Mouse (Mus musculus) left cerebral cortex, adult 2 months (tissue): ENCODE data around the gene Gbp9. TPM values are rescaled to one million over a fixed set of nuclear protein-coding genes. Genes with fewer than 3 reads are reported as not detected.
A peak's percentile ranks its signal among the peaks of the same experiment; 100 is the strongest.
"Not testable (repeated sequence)": the region's sequence is repeated elsewhere in the genome, so short reads cannot be mapped to it uniquely, and the experiment has no call there.

ENCODE experiments used
- DNase-seq, 2 experiments: peaks; one replicate each; pipeline ENCODE4 v3.0.0; 2021 to 2022; ENCODE audit warnings: low spot score in 2 of 2, mixed read lengths in 1 of 2; ENCODE audit errors: extremely low spot score in 1 of 2
- H3K27ac ChIP-seq: fragments of 200-600 bp; 2 replicates; pipeline ENCODE4 v1.8.1; 2022
- H3K4me3 ChIP-seq: fragments of 200-600 bp; 2 replicates; pipeline ENCODE4 v1.8.1; 2022
- CTCF ChIP-seq: fragments of 200-600 bp; IDR thresholded peaks from 2 replicates; pipeline ENCODE4 v1.8.1; 2022; ENCODE audit warnings: antibody characterized with exemption, mild to moderate bottlenecking, moderate library complexity
- intact Hi-C: fragments of 180-260 bp; cut with DNase I; formaldehyde crosslinking; loops from one replicate; pipeline ENCODE4 v1.15.1; 2025
- long read RNA-seq, 2 experiments: library from polyadenylated mRNA; stranded (forward); transcript quantifications; one replicate each; pipeline ENCODE4 v2.0.0; 2021; ENCODE audit warnings: borderline mapping rate in 2 of 2
- total RNA-seq, 2 experiments: library from RNA; stranded (reverse); gene quantifications; 2 replicates each; pipeline ENCODE4 v1.2.3; 2021

The Gbp9 gene
- 1 to 10 TPM; 3.0 to 3.4 TPM for total RNA-seq
- long read RNA-seq, experiment 1, full-length matches to known transcripts: 2 of 6 reads
- long read RNA-seq, experiment 1, partial matches to known transcripts: 2 of 6 reads
- long read RNA-seq, experiment 1, other reads (novel, unspliced or antisense): 2 of 6 reads
- long read RNA-seq, experiment 2, full-length matches to known transcripts: 1 of 4 reads
- long read RNA-seq, experiment 2, partial matches to known transcripts: 0 of 4 reads
- long read RNA-seq, experiment 2, other reads (novel, unspliced or antisense): 3 of 4 reads

GRCm38 (mm10) chr5:105139409-105140088, at the start of gene Gbp9, which contains the start of the genes Gbp8 and Gbp4:
Gene Gbp9 (minus strand): TSS chr5:105139539.
Gene Gbp8 (minus strand): TSS chr5:105139540.
Gene Gbp4 (minus strand): TSS chr5:105139586.
- H3K27ac ChIP-seq, DNase-seq, intact Hi-C loops: not testable (repeated sequence)

DNA sequence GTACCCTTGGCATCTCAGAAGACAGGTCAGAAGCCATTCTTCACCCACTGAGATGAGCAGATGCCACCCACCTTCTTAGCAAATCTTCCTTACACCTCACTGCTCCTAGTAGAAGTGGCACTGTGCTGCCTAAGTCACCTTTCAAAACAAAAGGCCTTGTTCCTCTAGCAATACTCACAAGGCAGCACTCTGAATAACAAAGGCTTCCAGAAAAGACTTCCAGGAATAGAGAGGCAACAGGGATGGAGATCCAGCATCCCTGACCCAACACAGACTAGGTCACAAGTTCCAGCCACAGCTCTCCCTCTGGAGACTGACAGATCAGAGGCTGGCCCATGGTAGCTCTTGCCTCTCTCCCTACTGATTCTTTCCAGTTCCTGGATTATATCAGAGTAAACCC, 42.1 kb upstream of the Gbp9 start:
- Histone ChIP-seq H3K4me3 (no peak overlapping the region), H3K27ac (no peak overlapping the region)
- DNase-seq: no peak
- TF ChIP-seq CTCF: no peak
- intact Hi-C loops: no loop called here

More at GRCm38 (mm10) chr5:105139409-105140088, at the start of gene Gbp9, which contains the start of the genes Gbp8 and Gbp4:
- not testable (repeated sequence) for H3K4me3 ChIP-seq

GRCm38 (mm10) chr5:105156582-105156981, 17.2 kb upstream of the Gbp9 start:
- intact Hi-C loops: no loop called here

DNA sequence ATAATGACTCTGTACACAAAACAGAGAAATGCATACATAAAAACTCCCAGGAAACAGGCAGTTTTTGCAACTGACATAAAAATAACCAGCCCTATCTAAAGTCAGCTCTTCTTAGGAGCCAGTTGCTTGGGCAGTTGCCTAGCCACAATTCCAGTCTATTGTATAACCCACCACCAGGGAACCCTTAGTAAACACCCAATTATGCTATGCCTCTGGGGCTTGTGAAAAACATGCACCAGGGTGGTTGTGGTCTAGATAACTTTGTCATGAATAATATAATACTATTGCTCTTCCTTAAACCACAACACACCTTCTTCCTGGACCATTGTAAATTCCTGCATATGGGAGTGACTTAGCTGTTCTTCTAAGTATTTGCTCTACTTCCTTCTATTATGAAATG, 14.7 kb upstream of the Gbp9 start:
- H3K4me3 ChIP-seq: no peak overlapping the region
- intact Hi-C loops: no loop called here
- no peak for TF ChIP-seq CTCF
- no peak overlapping the region for H3K27ac ChIP-seq
- no peak for DNase-seq

More at GRCm38 (mm10) chr5:105156582-105156981, 17.2 kb upstream of the Gbp9 start:
- no peak for DNase-seq
- Histone ChIP-seq H3K4me3 (no peak overlapping the region), H3K27ac (no peak overlapping the region)
- peak; percentile 34 for TF ChIP-seq CTCF

DNA sequence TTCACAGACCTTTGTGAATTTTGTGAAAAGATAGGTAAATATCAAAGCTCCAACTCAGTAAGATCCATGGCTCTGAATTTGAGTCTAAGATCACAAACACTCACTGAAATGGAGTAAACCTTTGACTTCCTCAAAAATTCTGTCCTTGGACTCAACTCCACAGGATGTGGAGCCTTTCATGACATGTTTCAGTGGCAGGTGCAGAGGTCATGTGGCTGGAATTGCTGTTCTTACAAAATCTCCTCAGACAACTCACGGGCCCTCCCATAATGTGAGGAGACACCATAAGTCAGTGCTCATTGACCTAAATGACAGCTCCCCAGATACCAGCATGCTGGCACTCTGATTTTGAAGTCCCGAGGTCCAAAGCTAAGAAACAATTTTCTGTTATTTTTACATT, 8.7 kb upstream of the Gbp9 start:
- H3K27ac ChIP-seq, DNase-seq, intact Hi-C loops, H3K4me3 ChIP-seq: not testable (repeated sequence)

DNA sequence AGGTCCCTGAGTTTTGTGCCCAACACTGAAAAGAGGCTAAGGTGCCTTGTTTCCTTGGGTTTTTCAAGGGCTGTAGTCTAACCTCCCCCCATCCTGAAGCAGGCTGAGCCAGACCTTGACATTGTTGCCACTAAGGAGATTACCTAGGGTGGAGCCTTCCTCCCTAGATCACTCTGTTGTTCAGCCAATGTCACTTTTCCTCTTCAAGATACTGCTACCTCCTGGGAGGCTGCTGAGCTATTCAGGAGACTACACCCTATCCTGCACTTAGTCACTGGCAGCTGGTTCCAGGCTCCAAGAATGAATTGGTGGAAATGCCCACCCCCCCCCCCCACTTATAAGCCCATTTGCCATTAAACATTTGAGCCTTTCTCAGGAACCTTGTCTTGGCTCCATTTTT, 7.1 kb upstream of the Gbp9 start:
- intact Hi-C loops: no loop called here
- Histone ChIP-seq H3K4me3 (no peak overlapping the region), H3K27ac (peak overlapping the region; percentile 30; the same call in 1 of the 2 replicates)
- DNase-seq: no peak
- no peak for TF ChIP-seq CTCF

DNA sequence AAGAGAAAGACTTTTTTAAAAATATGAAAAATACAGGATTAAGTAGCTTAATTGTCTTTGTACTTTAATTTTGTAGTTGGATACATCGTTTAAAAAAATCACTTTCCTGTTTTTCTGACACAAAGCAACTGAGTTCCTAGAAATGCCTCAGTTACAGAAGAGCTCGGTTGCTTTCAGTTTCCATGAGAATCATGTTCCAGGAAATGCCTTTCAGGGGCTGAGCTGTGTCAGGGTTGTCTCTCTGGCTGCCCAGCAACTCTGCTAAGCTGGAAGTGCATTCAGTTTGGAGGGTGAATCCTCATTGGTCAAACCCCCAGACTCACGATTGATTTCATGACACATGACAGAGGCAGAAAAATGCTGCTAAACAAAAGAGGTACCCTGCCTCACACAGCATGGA, 6.4 kb upstream of the Gbp9 start:
- H3K4me3 ChIP-seq, intact Hi-C loops, DNase-seq: not testable (repeated sequence)
- peak overlapping the region; percentile 30; the same call in 1 of the 2 replicates for H3K27ac ChIP-seq

GRCm38 (mm10) chr5:105140089-105140810, 911 bp upstream of the Gbp9 start:
- H3K4me3 ChIP-seq, intact Hi-C loops, H3K27ac ChIP-seq: not testable (repeated sequence)

DNA sequence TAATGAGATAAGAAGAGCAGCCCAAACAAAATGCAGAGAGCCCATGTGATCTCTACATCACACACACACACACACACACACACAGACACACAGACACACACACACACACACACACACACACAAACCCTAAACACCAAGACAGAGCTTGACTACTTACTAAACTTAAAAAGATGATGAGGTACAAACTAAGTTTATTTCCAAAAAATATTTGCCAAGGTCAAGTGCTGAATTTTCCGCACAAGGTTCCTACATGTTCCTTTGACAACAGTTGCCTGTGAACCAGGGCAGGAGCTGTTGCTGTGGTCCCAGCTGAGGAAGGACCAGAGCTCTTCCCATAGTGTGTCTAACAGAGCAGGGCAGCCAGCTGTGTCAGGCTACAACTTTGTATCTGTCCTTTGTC, 433 bp downstream of the Gbp9 start:
- intact Hi-C loops: no loop called here
- no peak overlapping the region for H3K27ac ChIP-seq
- no peak for DNase-seq
- TF ChIP-seq CTCF: no peak
- no peak overlapping the region for H3K4me3 ChIP-seq

More at GRCm38 (mm10) chr5:105140089-105140810, 911 bp upstream of the Gbp9 start:
- not testable (repeated sequence) for DNase-seq

DNA sequence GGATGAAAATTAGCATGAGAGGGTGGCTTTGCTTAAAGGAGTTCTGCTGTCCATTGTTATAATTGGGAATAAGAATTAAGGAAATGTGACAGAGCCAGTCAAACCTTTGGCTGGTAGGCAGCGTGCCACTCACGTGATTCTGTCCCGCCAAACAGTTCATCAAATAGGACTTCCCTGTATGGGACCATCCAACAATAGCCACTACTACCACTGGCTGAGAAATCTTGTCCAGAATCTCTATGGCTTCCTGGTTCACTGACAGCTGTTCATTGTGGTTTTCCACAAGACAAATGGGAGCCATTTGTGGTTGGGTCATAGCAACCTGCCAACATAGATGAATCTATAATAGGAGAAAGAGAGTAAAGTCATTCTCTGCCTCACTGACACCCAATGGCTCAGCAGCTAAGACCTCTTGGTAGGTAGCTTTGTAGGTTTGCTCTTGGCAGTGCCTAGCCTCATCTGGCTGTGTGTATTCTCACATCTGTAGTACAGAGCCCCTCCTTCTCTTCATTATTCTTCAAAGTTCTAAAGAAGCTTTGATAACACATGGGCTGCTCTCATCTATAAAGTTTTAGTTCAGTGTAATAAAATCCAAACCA, 2.5 kb downstream of the Gbp9 start:
- H3K27ac ChIP-seq, H3K4me3 ChIP-seq, intact Hi-C loops, DNase-seq: not testable (repeated sequence)

DNA sequence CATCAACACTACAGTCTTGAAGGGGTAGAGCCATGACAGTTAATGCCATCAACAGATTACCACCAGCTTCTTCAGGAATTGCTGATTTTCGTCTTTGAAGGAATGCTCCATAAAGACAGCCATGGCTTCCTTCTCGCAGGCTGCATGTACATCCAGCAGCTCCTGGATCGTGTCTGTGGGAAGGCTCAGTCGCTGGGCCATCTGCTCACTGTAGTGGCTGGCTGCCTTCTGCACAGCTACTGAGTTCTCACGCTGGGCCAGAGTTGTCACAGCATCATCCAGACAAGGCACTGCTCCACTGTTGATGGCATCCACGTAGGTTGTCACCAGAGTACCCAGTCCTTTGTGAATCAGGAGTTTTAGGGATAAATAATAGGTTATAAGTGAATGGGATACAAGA, 17.6 kb downstream of the Gbp9 start:
- peak in 1 of 2 experiments; percentile 16 for DNase-seq

GRCm38 (mm10) chr5:105115740-105116139, 23.6 kb downstream of the Gbp9 start:
- intact Hi-C loops: no loop called here

More for the DNA sequence above, 17.6 kb downstream of the Gbp9 start:
- H3K27ac ChIP-seq, intact Hi-C loops, H3K4me3 ChIP-seq: not testable (repeated sequence)

More at GRCm38 (mm10) chr5:105115740-105116139, 23.6 kb downstream of the Gbp9 start:
- Histone ChIP-seq H3K27ac (no peak overlapping the region), H3K4me3 (no peak overlapping the region)
- no peak for DNase-seq
- TF ChIP-seq CTCF: no peak
